Mouse (Mus musculus) MEL (cell line): ENCODE measurements around the gene Usp40. TPM values are rescaled to one million over a fixed set of nuclear protein-coding genes. Genes with fewer than 3 reads are reported as not detected.

ENCODE experiments used
- DNase-seq: peaks from one replicate; pipeline ENCODE4 v3.0.0; 2011; ENCODE audit warnings: low read depth, low spot score
- H3K27ac ChIP-seq: 2 replicates; pipeline ENCODE4 v1.5.1; 2012; ENCODE audit warnings: low read depth, mild to moderate bottlenecking, control low read depth, low read length, moderate library complexity; ENCODE audit not compliant: control insufficient read depth
- H3K27me3 ChIP-seq, 2 experiments: fragments of 150-350 bp in 1 of 2; sonication (generic) in 1 of 2; 2 replicates each; pipeline ENCODE4 v1.6.1; 2012; ENCODE audit warnings: low read length in 2 of 2, mild to moderate bottlenecking in 2 of 2, improper control_type of control experiment in 1 of 2, moderate library complexity in 1 of 2; ENCODE audit not compliant: insufficient read depth in 2 of 2, control insufficient read depth in 1 of 2
- H3K36me3 ChIP-seq, 2 experiments: 2 replicates each; pipeline ENCODE4 v1.6.1; 2012 to 2014; ENCODE audit warnings: low read length in 2 of 2, improper control_type of control experiment in 1 of 2, inconsistent platforms in 1 of 2, mild to moderate bottlenecking in 1 of 2; ENCODE audit not compliant: insufficient read depth in 2 of 2, control insufficient read depth in 1 of 2
- H3K4me1 ChIP-seq, 2 experiments: fragments of 150-350 bp in 1 of 2; sonication (generic) in 1 of 2; 2 replicates each; pipeline ENCODE4 v1.6.1; 2012; ENCODE audit warnings: low read length in 2 of 2, improper control_type of control experiment in 1 of 2, mild to moderate bottlenecking in 1 of 2; ENCODE audit not compliant: insufficient read depth in 2 of 2, control insufficient read depth in 1 of 2
- H3K4me3 ChIP-seq, 2 experiments: fragments of 150-350 bp in 1 of 2; sonication (generic) in 1 of 2; 2 replicates each; pipeline ENCODE4 v1.5.1; 2012; ENCODE audit warnings: low read depth in 2 of 2, low read length in 2 of 2, mild to moderate bottlenecking in 2 of 2, moderate library complexity in 2 of 2, control low read depth in 1 of 2, improper control_type of control experiment in 1 of 2; ENCODE audit not compliant: control insufficient read depth in 1 of 2, insufficient read depth in 1 of 2
- H3K79me2 ChIP-seq: 2 replicates; pipeline ENCODE4 v1.6.1; 2012; ENCODE audit warnings: mild to moderate bottlenecking, low read length, moderate library complexity; ENCODE audit not compliant: control insufficient read depth, poor library complexity, insufficient read depth
- H3K9ac ChIP-seq: 2 replicates; pipeline ENCODE4 v1.6.1; 2012; ENCODE audit warnings: low read depth, mild to moderate bottlenecking, control low read depth, low read length, moderate library complexity; ENCODE audit not compliant: control insufficient read depth, poor library complexity, severe bottlenecking
- H3K9me3 ChIP-seq: fragments of 150-350 bp; sonication (generic); replicated peaks from 2 replicates; pipeline ENCODE4 v1.6.1; 2012; ENCODE audit warnings: mild to moderate bottlenecking, low read length, improper control_type of control experiment, moderate library complexity; ENCODE audit not compliant: insufficient read depth
- E2F4 ChIP-seq: IDR thresholded peaks from 2 replicates; pipeline ENCODE4 v1.6.1; 2011; ENCODE audit warnings: low read depth, low read length, improper control_type of control experiment, borderline replicate concordance
- ETS1 ChIP-seq: IDR thresholded peaks from 2 replicates; pipeline ENCODE4 v1.6.1; 2012; ENCODE audit warnings: low read depth, mild to moderate bottlenecking, inconsistent platforms, low read length, improper control_type of control experiment, moderate library complexity
- GABPA ChIP-seq: IDR thresholded peaks from 2 replicates; pipeline ENCODE4 v1.6.1; 2012; ENCODE audit warnings: low read depth, mild to moderate bottlenecking, inconsistent platforms, low read length, improper control_type of control experiment, moderate library complexity
- HCFC1 ChIP-seq: IDR thresholded peaks from 2 replicates; pipeline ENCODE4 v1.6.1; 2012; ENCODE audit warnings: low read depth, mild to moderate bottlenecking, inconsistent platforms, low read length, improper control_type of control experiment, moderate library complexity
- MAZ ChIP-seq: IDR thresholded peaks from 2 replicates; pipeline ENCODE4 v1.6.1; 2012; ENCODE audit warnings: low read depth, mild to moderate bottlenecking, inconsistent platforms, low read length, improper control_type of control experiment
- MEF2A ChIP-seq: IDR thresholded peaks from 2 replicates; pipeline ENCODE4 v1.6.1; 2014; ENCODE audit warnings: low read depth, mild to moderate bottlenecking, inconsistent platforms, low read length, improper control_type of control experiment; ENCODE audit not compliant: poor library complexity, insufficient replicate concordance, severe bottlenecking; ENCODE audit errors: extremely low read depth
- MYB ChIP-seq: IDR thresholded peaks from 2 replicates; pipeline ENCODE4 v1.6.1; 2011; ENCODE audit warnings: mild to moderate bottlenecking, low read depth, low read length, improper control_type of control experiment
- MYC ChIP-seq: IDR thresholded peaks from 2 replicates; pipeline ENCODE4 v1.6.1; 2011; ENCODE audit warnings: low read depth, mild to moderate bottlenecking, low read length, improper control_type of control experiment, moderate library complexity
- NRF1 ChIP-seq: IDR thresholded peaks from 2 replicates; pipeline ENCODE4 v1.6.1; 2014; ENCODE audit warnings: low read depth, mild to moderate bottlenecking, inconsistent platforms, low read length, improper control_type of control experiment, moderate library complexity; ENCODE audit not compliant: poor library complexity, insufficient read depth, severe bottlenecking
- POLR2A ChIP-seq, 2 experiments: IDR thresholded peaks; 2 replicates each; pipeline ENCODE4 v1.6.1; 2011 to 2012; ENCODE audit warnings: low read length in 2 of 2, mild to moderate bottlenecking in 2 of 2, control low read depth in 1 of 2, improper control_type of control experiment in 1 of 2, low read depth in 1 of 2, moderate library complexity in 1 of 2; ENCODE audit not compliant: control insufficient read depth in 1 of 2, insufficient read depth in 1 of 2, poor library complexity in 1 of 2
- POLR2AphosphoS5 ChIP-seq: IDR thresholded peaks from 2 replicates; pipeline ENCODE4 v1.6.1; 2012; ENCODE audit warnings: low read depth, borderline replicate concordance, mild to moderate bottlenecking, inconsistent platforms, low read length, moderate library complexity, mixed read lengths
- SIN3A ChIP-seq: IDR thresholded peaks from 2 replicates; pipeline ENCODE4 v1.6.1; 2012; ENCODE audit warnings: low read length, improper control_type of control experiment, inconsistent platforms
- TBP ChIP-seq: IDR thresholded peaks from 2 replicates; pipeline ENCODE4 v1.8.0; 2011; ENCODE audit warnings: low read depth, low read length, improper control_type of control experiment
- UBTF ChIP-seq: IDR thresholded peaks from 2 replicates; pipeline ENCODE4 v1.6.1; 2012; ENCODE audit warnings: low read depth, mild to moderate bottlenecking, inconsistent platforms, low read length, improper control_type of control experiment, moderate library complexity, borderline replicate concordance; ENCODE audit not compliant: insufficient read depth
- USF1 ChIP-seq: IDR thresholded peaks from 2 replicates; pipeline ENCODE4 v1.6.1; 2014; ENCODE audit warnings: low read depth, mild to moderate bottlenecking, inconsistent platforms, low read length, improper control_type of control experiment, moderate library complexity
- ZC3H11A ChIP-seq: IDR thresholded peaks from 2 replicates; pipeline ENCODE4 v1.6.1; 2012; ENCODE audit warnings: low read depth, mild to moderate bottlenecking, inconsistent platforms, low read length, improper control_type of control experiment
- ZNF384 ChIP-seq: IDR thresholded peaks from 2 replicates; pipeline ENCODE4 v1.6.1; 2012; ENCODE audit warnings: low read depth, mild to moderate bottlenecking, inconsistent platforms, low read length, improper control_type of control experiment
- polyA plus RNA-seq, 2 experiments: library from polyadenylated mRNA; stranded (reverse) in 1 of 2; unstranded in 1 of 2; fragments of >175 nt in 1 of 2; fragments of >200 nt in 1 of 2; gene quantifications; 2 replicates each; pipeline versions ENCODE4 v1.2.1 to v1.2.4; 2012; ENCODE audit warnings: low replicate concordance in 2 of 2, low read depth in 1 of 2; ENCODE audit not compliant: insufficient read length in 2 of 2, insufficient read depth in 1 of 2, missing spikeins in 1 of 2
- total RNA-seq: library from RNA; depleted of rRNA; stranded (reverse); fragments of 300-350 nt; gene quantifications from 2 replicates; pipeline ENCODE4 v1.2.3, GENCODE M21; 2012

Usp40 gene
- total and polyA plus RNA-seq, 3 experiments, result 8.9 to 10.1 TPM; not detected in 1

DNA sequence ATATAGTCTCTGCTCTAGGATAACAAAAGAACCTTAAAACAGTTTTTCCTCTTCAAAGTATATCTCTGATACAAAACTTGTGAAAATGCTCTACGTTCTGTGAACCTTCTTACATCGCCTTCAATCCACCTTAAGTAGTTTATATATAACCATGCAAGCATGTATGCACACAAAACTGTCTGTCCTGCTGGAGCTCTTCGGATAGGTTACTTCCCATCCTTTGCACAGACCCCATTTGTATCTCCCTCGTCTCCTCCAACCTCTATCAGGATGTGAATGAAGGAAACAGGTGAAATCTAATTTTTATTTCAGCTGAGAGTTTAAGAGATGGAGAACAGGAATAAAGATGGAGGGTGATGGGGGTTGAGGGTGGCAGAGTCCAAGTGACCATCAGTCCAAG lies 384 bp upstream of the Usp40 start:
- Histone ChIP-seq H3K9me3 (no peaks in the 10 kb centered on the region), H3K4me1 (peaks cover 2 to 10% of the 10 kb centered on the region in 2 experiments; a peak in 3 of 4 replicates), H3K79me2 (peaks cover 2% of the 10 kb centered on the region; the same call in 1 of the 2 replicates), H3K36me3 (peaks cover 0 to 8% of the 10 kb centered on the region in 2 experiments; a peak in 2 of 4 replicates), H3K9ac (peak overlapping the region; percentile 45), H3K4me3 (peak overlapping the region; percentile 77), H3K27ac (no peak overlapping the region), H3K27me3 (no peaks in the 10 kb centered on the region)
- no peak for DNase-seq
- TF ChIP-seq ETS1, result no peak
- no peak for TF ChIP-seq HCFC1
- TF ChIP-seq E2F4, result no peak
- no peak for TF ChIP-seq MYB
- no peak for TF ChIP-seq POLR2A (IDR thresholded peaks at IDR 0.05; ENCODE audit: control insufficient read depth in 1 of 2, insufficient read depth in 1 of 2, low read depth in 1 of 2, low read length in 2 of 2, poor library complexity in 1 of 2)
- no peak for TF ChIP-seq MYC
- TF ChIP-seq ZNF384, result no peak
- TF ChIP-seq MAZ, result no peak
- no peak for TF ChIP-seq ZC3H11A
- no peak for TF ChIP-seq GABPA
- no peak for TF ChIP-seq POLR2AphosphoS5
- no peak for TF ChIP-seq TBP
- no peak for TF ChIP-seq MEF2A
- no peak for TF ChIP-seq NRF1
- TF ChIP-seq SIN3A, result no peak

- Histone ChIP-seq H3K79me2 (peaks cover 2% of the 10 kb centered on the region; the same call in 1 of the 2 replicates), H3K9ac (peak overlapping the region; percentile 89), H3K4me1 (peaks cover 2 to 10% of the 10 kb centered on the region in 2 experiments; a peak in 3 of 4 replicates), H3K9me3 (no peaks in the 10 kb centered on the region), H3K36me3 (peaks cover 0 to 8% of the 10 kb centered on the region in 2 experiments; a peak in 2 of 4 replicates), H3K27ac (0 out of 2 replicates have a peak overlapping the region, but pooled peaks have one; percentile 14), H3K27me3 (no peaks in the 10 kb centered on the region), H3K4me3 (peak overlapping the region; percentile 77)
- no peak for DNase-seq
- TF ChIP-seq USF1 (0 out of 2 replicates have a peak, but pooled peaks have one; percentile 6), UBTF (no peak)
Measured at GRCm38 (mm10) chr1:88007692-88008210, 600 bp downstream of the Usp40 start.
